Mouse (Mus musculus): ENCODE results near the gene Lpin1.

Lpin1 gene

GRCm38 (mm10) chr12:16584035-16584682, 26.6 kb downstream of the Lpin1 start:
- in situ Hi-C loops (cut with MboI; ENCODE audit: unreplicated experiment in 2 of 2) = loop anchor here (25.0 kb wide), 3 partner anchors 453 to 703 kb away; partner anchors contain the start of gene Pdia6 (in 1 of the 2)

- in situ Hi-C loops (cut with MboI; ENCODE audit: unreplicated experiment in 2 of 2) = loop anchor here (25.0 kb wide), 3 partner anchors 454 to 704 kb away; partner anchors contain the start of gene Pdia6 (in 1 of the 2)
These were observed 27.5 kb downstream of the Lpin1 start for GRCm38 (mm10) chr12:16583313-16583712.

- in situ Hi-C loops (cut with MboI; ENCODE audit: unreplicated experiment in 2 of 2) = loop anchor here (25.0 kb wide), 3 partner anchors 457 to 707 kb away; partner anchors contain the start of gene Pdia6 (in 1 of the 2)
These were observed 30.5 kb downstream of the Lpin1 start for GRCm38 (mm10) chr12:16580306-16580705.

- in situ Hi-C loops (cut with MboI; ENCODE audit: unreplicated experiment in 2 of 2) = loop anchor here (25.0 kb wide), 3 partner anchors 460 to 710 kb away; partner anchors contain the start of gene Pdia6 (in 1 of the 2)
These were observed 33.0 kb downstream of the Lpin1 start for GRCm38 (mm10) chr12:16577665-16578233.

GRCm38 (mm10) chr12:16571278-16571677, 39.5 kb downstream of the Lpin1 start:
- in situ Hi-C loops (cut with MboI; ENCODE audit: unreplicated experiment in 2 of 2) = loop anchor here in 1 of 2 experiments (5.0 to 25.0 kb wide), 3 partner anchors 61 to 231 kb away; partner anchors contain the start of gene Greb1

GRCm38 (mm10) chr12:16570371-16571060, 40.2 kb downstream of the Lpin1 start:
- in situ Hi-C loops (cut with MboI; ENCODE audit: unreplicated experiment in 2 of 2) = loop anchor here in 1 of 2 experiments (5.0 to 25.0 kb wide), 3 partner anchors 62 to 232 kb away; partner anchors contain the start of gene Greb1

GRCm38 (mm10) chr12:16568936-16569650, 41.7 kb downstream of the Lpin1 start:
- in situ Hi-C loops (cut with MboI; ENCODE audit: unreplicated experiment in 2 of 2) = loop anchor here (5.0 to 25.0 kb wide), 3 partner anchors 63 to 236 kb away; partner anchors contain the start of gene Greb1 (in 1 of the 2)

GRCm38 (mm10) chr12:16568496-16568895, 42.3 kb downstream of the Lpin1 start:
- in situ Hi-C loops (cut with MboI; ENCODE audit: unreplicated experiment in 2 of 2) = loop anchor here (5.0 to 25.0 kb wide), 3 partner anchors 64 to 236 kb away; partner anchors contain the start of gene Greb1 (in 1 of the 2)

- in situ Hi-C loops (cut with MboI; ENCODE audit: unreplicated experiment in 2 of 2) = loop anchor here (5.0 to 25.0 kb wide), 3 partner anchors 64 to 237 kb away; partner anchors contain the start of gene Greb1 (in 1 of the 2)
These were observed 42.7 kb downstream of the Lpin1 start for GRCm38 (mm10) chr12:16568090-16568489.

- in situ Hi-C loops (cut with MboI; ENCODE audit: unreplicated experiment in 2 of 2) = loop anchor here (10.0 to 25.0 kb wide), 2 partner anchors 199 to 241 kb away; partner anchors contain the start of gene Greb1 (in 1 of the 2)
These were observed 47.3 kb downstream of the Lpin1 start for GRCm38 (mm10) chr12:16563427-16563826.

- in situ Hi-C loops (cut with MboI; ENCODE audit: unreplicated experiment in 2 of 2) = loop anchor here (10.0 to 25.0 kb wide), 2 partner anchors 200 to 242 kb away; partner anchors contain the start of gene Greb1 (in 1 of the 2)
These were observed 48.1 kb downstream of the Lpin1 start for GRCm38 (mm10) chr12:16562647-16563046.

- in situ Hi-C loops (cut with MboI; ENCODE audit: unreplicated experiment in 2 of 2) = loop anchor here (10.0 to 25.0 kb wide), 2 partner anchors 200 to 243 kb away; partner anchors contain the start of gene Greb1 (in 1 of the 2)
These were observed 48.6 kb downstream of the Lpin1 start for GRCm38 (mm10) chr12:16562181-16562580.

- in situ Hi-C loops (cut with MboI; ENCODE audit: unreplicated experiment in 2 of 2) = loop anchor here in 1 of 2 experiments (25.0 kb wide), 1 partner anchor 205 kb away; no protein-coding TSS in a partner anchor
These were observed 53.5 kb downstream of the Lpin1 start for GRCm38 (mm10) chr12:16557271-16557670.

- in situ Hi-C loops (cut with MboI; ENCODE audit: unreplicated experiment in 2 of 2) = loop anchor here in 1 of 2 experiments (25.0 kb wide), 1 partner anchor 208 kb away; no protein-coding TSS in a partner anchor
These were observed 56.6 kb downstream of the Lpin1 start for GRCm38 (mm10) chr12:16554171-16554570.

GRCm38 (mm10) chr12:16552108-16552771, 58.5 kb downstream of the Lpin1 start:
- in situ Hi-C loops (cut with MboI; ENCODE audit: unreplicated experiment in 2 of 2) = loop anchor here in 1 of 2 experiments (25.0 kb wide), 1 partner anchor 210 kb away; no protein-coding TSS in a partner anchor

GRCm38 (mm10) chr12:16550983-16551454, 59.7 kb downstream of the Lpin1 start:
- in situ Hi-C loops (cut with MboI; ENCODE audit: unreplicated experiment in 2 of 2) = loop anchor here in 1 of 2 experiments (25.0 kb wide), 1 partner anchor 211 kb away; no protein-coding TSS in a partner anchor

- in situ Hi-C loops (cut with MboI; ENCODE audit: unreplicated experiment in 2 of 2) = loop anchor here in 1 of 2 experiments (25.0 kb wide), 1 partner anchor 537 kb away; no protein-coding TSS in a partner anchor
These were observed 61.9 kb downstream of the Lpin1 start for GRCm38 (mm10) chr12:16548824-16549375.

GRCm38 (mm10) chr12:16541606-16542005, 69.2 kb downstream of the Lpin1 start:
- in situ Hi-C loops (cut with MboI; ENCODE audit: unreplicated experiment in 2 of 2) = loop anchor here in 1 of 2 experiments (25.0 kb wide), 1 partner anchor 529 kb away; no protein-coding TSS in a partner anchor
